Mouse (Mus musculus) 3134 (cell line): ENCODE results near the gene Emc4.

Experiments
- DNase-seq: peaks from one replicate; pipeline ENCODE4 v3.0.0-alpha.2; 2011; ENCODE audit warnings: low spot score; ENCODE audit not compliant: insufficient read length; ENCODE audit errors: extremely low read depth

Gene Emc4

DNA sequence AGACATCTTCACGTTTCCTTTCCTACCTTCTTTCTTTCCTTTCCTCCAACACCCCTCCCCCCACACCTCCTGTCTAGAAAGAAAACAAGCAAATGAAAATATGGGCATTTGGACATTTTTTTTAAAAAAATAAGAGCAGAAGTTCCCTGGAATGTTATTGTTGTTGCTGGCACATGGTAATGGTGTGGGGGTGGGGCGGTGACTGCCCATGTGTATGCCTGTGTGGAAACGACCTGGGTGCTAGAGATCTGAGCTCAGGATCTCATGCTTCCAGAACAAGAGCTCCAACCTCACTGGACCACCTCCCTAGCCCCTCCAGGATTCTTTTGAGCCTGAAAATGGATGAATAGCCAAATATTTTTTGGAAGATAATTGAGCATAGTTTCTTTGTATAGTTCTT is 26.7 kb downstream of the Emc4 start:
- DNase-seq = no peak

DNA sequence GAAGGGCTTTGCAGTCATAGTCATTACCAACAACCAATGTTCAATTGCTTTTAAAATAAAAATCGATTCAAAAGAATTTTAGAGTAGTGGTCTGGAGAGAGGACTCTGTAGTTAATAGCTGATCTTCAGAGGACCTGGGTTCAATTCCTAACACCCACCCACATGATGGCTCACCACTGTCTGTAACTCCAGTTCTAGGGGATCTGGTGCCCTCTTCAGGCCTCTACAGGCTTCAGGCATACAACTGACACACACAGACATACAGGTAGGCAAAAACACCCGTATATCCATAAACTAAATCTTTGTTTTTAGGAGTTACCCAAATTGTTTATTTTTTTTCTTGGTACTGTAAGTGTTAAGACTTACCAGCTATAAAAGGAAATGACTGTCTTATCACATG is 28.1 kb downstream of the Emc4 start:
- no peak for DNase-seq

DNA sequence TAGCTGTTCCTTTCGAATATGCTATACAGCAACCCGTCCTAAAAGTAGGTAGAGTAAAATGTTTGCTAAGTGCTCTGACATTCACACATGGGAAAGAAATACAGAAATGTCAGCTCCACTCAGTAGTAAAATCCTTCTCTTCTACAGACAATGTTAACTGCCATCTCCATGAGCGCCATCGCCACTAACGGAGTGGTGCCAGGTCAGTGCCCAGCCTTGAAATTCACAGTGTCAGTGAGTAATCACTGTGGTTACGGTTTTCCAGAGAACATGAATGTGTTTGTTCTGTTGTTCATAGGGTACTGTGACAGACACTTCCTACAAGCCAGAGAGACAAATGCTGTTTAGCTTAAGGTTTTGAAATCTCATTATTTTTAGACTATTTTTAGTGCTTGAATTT is 30.6 kb downstream of the Emc4 start:
- peak; percentile 4 for DNase-seq

DNA sequence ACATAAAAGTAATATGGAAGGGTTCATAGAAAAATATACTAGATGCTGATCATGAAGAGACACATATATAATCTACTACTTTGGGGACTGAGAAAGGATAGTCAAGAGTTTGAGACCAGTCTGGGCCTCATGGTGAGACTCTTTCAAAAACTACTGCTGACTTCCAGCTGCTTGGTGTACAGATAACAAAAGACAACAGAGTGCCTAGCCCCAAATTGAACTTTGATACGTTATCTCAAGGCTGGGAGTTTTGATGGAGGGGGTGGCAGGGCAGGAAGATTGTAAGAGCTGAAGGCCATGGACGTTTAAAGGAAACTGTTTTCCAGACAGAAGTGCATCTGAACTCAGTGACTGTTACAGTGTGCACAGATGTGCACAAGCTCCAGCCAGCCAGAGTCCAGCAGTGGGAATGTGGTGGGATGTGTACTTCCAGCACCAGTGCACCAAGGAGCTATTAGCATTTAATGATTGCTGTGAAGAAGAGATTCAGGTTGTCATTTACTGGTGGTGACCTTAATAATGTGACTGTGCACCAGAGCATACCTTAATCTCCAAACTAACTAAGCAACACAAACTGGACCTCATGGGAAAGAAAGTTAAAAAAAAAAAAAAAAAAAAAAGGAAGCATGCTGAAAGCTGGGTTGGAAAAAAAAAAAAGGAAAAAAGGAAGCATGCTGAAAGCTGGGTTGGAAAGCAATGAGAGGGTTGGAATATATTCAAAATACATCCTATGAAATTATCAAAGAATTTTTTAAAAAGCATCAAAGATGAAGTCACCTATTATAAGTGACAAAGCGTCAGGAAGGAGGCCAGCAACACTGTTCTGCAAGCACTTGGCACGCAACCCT is 35.6 kb downstream of the Emc4 start:
- no peak for DNase-seq

DNA sequence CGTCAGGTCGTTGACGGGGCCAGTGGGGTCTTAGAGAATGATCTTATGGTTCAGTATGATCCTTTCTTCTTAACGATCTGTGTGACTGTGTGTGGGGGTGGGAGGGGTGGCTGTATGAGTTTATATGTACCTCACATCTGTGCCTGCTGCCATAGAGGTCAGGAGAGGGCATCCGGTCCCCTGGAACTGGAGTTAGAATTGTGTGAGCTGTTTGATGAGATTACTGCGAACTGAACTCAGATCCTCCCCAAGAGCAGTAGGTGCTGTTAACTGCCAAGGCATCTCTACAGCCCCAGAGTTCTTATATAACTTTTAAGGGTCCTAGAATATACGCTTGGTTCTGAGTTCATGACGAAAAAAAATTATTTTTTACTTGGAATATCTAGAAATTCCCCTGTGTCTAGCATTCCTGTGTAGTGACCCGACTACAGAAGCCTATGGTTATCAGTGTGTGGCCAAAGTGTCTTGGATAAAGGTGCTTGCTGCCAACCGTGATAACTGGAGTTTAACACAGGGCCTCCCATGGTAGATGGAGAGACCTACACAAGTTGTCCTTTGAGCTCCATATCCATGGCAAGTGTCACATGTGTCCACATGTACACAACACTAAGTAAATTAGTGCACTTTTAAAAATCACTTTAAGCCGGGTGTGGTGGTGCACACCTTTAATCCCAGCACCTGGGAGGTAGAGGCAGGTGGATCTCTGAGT is 39.6 kb downstream of the Emc4 start:
- DNase-seq = no peak

- peak; percentile 7 for DNase-seq
These were observed 48.9 kb downstream of the Emc4 start for GRCm38 (mm10) chr2:112318905-112319304.

GRCm38 (mm10) chr2:112318227-112318626 is 49.6 kb downstream of the Emc4 start:
- no peak for DNase-seq

- no peak for DNase-seq
These were observed 52.2 kb downstream of the Emc4 start for GRCm38 (mm10) chr2:112315638-112316037.
